Mouse (Mus musculus): ENCODE results near the gene Osbpl6.

DNA sequence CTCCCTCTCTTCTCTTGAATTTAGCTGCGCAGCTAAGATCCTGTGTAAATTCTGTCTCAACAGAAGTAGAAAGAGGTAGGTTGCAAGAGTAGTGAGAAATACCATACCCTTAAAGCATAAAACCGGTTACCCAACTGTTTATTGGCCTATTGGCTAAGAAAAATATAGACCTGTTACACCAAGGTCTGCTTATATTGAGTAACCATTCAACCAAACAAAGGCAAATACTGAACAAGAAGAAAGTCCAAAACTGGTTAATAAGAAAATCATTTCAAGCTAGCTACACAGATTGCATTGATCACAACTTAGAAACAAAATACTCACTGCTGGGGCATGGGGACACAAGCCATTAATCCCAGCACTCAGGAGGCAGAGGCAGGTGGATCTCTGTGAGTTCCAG lies 233.3 kb downstream of the Osbpl6 start:
- no peak for TF ChIP-seq CTCF (IDR thresholded peaks at IDR 0.05; ENCODE audit: low read depth)
- 0 out of 2 replicates have a peak, but pooled peaks have one; percentile 12 for TF ChIP-seq EP300 (IDR thresholded peaks at IDR 0.05; ENCODE audit: low read depth)
